Mouse (Mus musculus): ENCODE data around the gene Tead1. TPM values are rescaled to one million over a fixed set of nuclear protein-coding genes. Genes with fewer than 3 reads are reported as not detected.

The Tead1 gene
- polyA plus RNA-seq, 1 experiment from 2014 or later: 32.6 TPM

GRCm38 (mm10) chr7:112688425-112689001, 9.4 kb downstream of the Tead1 start:
- Histone ChIP-seq H3K4me2 (replicated peaks) (no peak overlapping the region), H3K9ac (no peak overlapping the region), H3K9me3 (replicated peaks) (no peaks in the 10 kb centered on the region), H3K36me3 (no peaks in the 10 kb centered on the region), H3K27me3 (no peaks in the 10 kb centered on the region), H3K27ac (replicated peaks) (no peak overlapping the region), H3K4me1 (peaks cover 82% of the 10 kb centered on the region), H3K4me3 (replicated peaks) (no peak overlapping the region)
- 47% methylated on average over 9 of the region's 9 CpGs for WGBS
- ATAC-seq (ENCODE audit: insufficient number of reproducible peaks, low FRiP score, low TSS enrichment, low read depth): no peak

GRCm38 (mm10) chr7:112690836-112691781, 12.0 kb downstream of the Tead1 start:
- Histone ChIP-seq H3K36me3 (no peaks in the 10 kb centered on the region), H3K9me3 (replicated peaks) (no peaks in the 10 kb centered on the region), H3K4me3 (replicated peaks) (no peak overlapping the region), H3K4me2 (replicated peaks) (no peak overlapping the region), H3K9ac (no peak overlapping the region), H3K27me3 (no peaks in the 10 kb centered on the region), H3K27ac (replicated peaks) (no peak overlapping the region), H3K4me1 (peaks cover 78% of the 10 kb centered on the region)
- ATAC-seq (ENCODE audit: insufficient number of reproducible peaks, low FRiP score, low TSS enrichment, low read depth): no peak
- WGBS: 33% methylated on average over 7 of the region's 7 CpGs

- Histone ChIP-seq H3K27me3 (no peaks in the 10 kb centered on the region), H3K9ac (no peak overlapping the region), H3K4me2 (replicated peaks) (no peak overlapping the region), H3K4me1 (peaks cover 83% of the 10 kb centered on the region), H3K27ac (replicated peaks) (no peak overlapping the region), H3K9me3 (replicated peaks) (no peaks in the 10 kb centered on the region), H3K36me3 (no peaks in the 10 kb centered on the region), H3K4me3 (replicated peaks) (no peak overlapping the region)
- WGBS: 81% methylated on average over 10 of the region's 10 CpGs
- no peak for ATAC-seq (ENCODE audit: insufficient number of reproducible peaks, low FRiP score, low TSS enrichment, low read depth)
These were observed 14.4 kb downstream of the Tead1 start for GRCm38 (mm10) chr7:112693566-112693965.

DNA sequence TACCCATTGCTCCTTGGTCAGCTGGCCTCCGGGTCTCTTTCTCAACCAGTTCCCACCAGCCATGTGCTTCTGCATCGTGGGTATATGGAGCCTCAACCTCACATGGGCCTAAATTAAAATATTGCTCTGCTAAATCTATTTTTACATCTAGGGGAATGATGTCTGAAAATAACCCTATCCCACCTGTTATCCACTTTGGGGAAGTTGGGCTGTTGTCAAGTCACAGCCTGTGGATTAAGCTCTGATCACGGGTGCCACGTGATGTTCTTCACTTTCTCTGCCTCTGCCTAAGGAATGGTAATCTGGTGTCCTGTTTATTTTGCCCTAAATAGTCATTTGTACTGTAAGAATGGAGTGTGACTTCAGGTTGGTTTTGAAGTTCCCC, 17.7 kb downstream of the Tead1 start:
- Histone ChIP-seq H3K27ac (replicated peaks) (peak overlapping the region; percentile 92), H3K4me2 (replicated peaks) (peak overlapping the region; percentile 32; the same call in 1 of the 2 replicates), H3K4me3 (replicated peaks) (no peak overlapping the region), H3K4me1 (peaks cover 72% of the 10 kb centered on the region), H3K9me3 (replicated peaks) (no peaks in the 10 kb centered on the region), H3K27me3 (no peaks in the 10 kb centered on the region), H3K9ac (no peak overlapping the region; the same call in 1 of the 2 replicates), H3K36me3 (no peaks in the 10 kb centered on the region)
- no peak for ATAC-seq (ENCODE audit: insufficient number of reproducible peaks, low FRiP score, low TSS enrichment, low read depth)
- 26% methylated on average over 4 of the region's 4 CpGs for WGBS

GRCm38 (mm10) chr7:112697162-112697841, 18.2 kb downstream of the Tead1 start:
- Histone ChIP-seq H3K36me3 (no peaks in the 10 kb centered on the region), H3K9ac (peak overlapping the region; percentile 2), H3K4me2 (replicated peaks) (peak overlapping the region; percentile 32), H3K4me3 (replicated peaks) (no peak overlapping the region), H3K4me1 (peaks cover 72% of the 10 kb centered on the region), H3K9me3 (replicated peaks) (no peaks in the 10 kb centered on the region), H3K27me3 (no peaks in the 10 kb centered on the region), H3K27ac (replicated peaks) (peak overlapping the region; percentile 92)
- WGBS: 4% methylated on average over 10 of the region's 10 CpGs
- ATAC-seq (ENCODE audit: insufficient number of reproducible peaks, low FRiP score, low TSS enrichment, low read depth): peak; percentile 40; the same call in 1 of the 2 replicates

GRCm38 (mm10) chr7:112700082-112700481, 21.0 kb downstream of the Tead1 start:
- Histone ChIP-seq H3K9me3 (replicated peaks) (no peaks in the 10 kb centered on the region), H3K9ac (no peak overlapping the region), H3K36me3 (no peaks in the 10 kb centered on the region), H3K27ac (replicated peaks) (no peak overlapping the region), H3K4me3 (replicated peaks) (no peak overlapping the region), H3K4me2 (replicated peaks) (no peak overlapping the region), H3K27me3 (no peaks in the 10 kb centered on the region), H3K4me1 (peaks cover 51% of the 10 kb centered on the region)
- ATAC-seq (ENCODE audit: insufficient number of reproducible peaks, low FRiP score, low TSS enrichment, low read depth): no peak
- WGBS: 22% methylated on average over 5 of the region's 5 CpGs

DNA sequence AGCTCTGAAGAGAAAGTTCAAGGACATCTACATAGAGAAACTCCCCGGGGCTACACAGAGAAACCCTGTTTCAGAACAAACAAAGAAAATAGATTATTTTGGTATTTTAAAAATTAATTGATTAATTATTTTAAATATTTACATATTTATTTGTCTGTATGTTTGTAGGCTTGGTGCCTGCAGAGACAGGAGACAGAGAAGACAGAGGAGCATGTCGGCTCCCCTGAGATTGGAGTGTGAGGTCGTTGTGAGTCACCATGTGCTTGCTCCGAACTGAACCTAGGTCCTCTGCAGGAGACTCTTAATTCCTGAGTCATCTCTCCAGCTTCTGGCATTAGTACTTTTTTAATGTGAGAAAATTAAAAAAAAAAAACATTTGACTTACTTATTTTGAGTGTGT, 24.2 kb downstream of the Tead1 start:
- no peaks in the 10 kb centered on the region for H3K36me3 ChIP-seq

DNA sequence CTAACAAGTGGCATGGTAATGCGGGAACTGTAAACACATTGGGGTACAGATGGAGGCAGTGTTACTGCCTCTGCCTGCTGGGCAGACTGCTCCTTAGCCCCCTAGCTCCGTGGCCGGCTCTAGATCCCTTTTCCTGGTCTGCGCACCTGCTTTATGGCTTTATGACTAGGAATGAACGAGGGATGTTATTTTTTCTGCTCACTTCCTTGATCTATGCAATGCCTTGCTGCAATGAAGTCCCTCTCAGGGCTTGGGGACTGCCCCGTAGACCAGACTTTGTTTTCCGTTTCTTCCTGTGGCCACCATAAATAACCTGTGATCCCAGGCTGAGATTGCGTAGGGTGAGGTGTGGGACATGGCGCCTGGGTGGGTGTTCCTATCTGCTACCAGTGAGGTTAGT, 26.8 kb downstream of the Tead1 start:
- ATAC-seq (ENCODE audit: insufficient number of reproducible peaks, low FRiP score, low TSS enrichment, low read depth): no peak
- H3K4me1 ChIP-seq: peaks cover 31% of the 10 kb centered on the region
- WGBS: 74% methylated on average over 9 of the region's 9 CpGs

More for the DNA sequence above, 24.2 kb downstream of the Tead1 start:
- Histone ChIP-seq H3K9me3 (replicated peaks) (no peaks in the 10 kb centered on the region), H3K27ac (replicated peaks) (no peak overlapping the region), H3K27me3 (no peaks in the 10 kb centered on the region), H3K4me1 (peaks cover 27% of the 10 kb centered on the region), H3K9ac (no peak overlapping the region), H3K4me2 (replicated peaks) (no peak overlapping the region), H3K4me3 (replicated peaks) (no peak overlapping the region)
- WGBS: 75% methylated on average over 4 of the region's 4 CpGs
- ATAC-seq (ENCODE audit: insufficient number of reproducible peaks, low FRiP score, low TSS enrichment, low read depth): no peak

DNA sequence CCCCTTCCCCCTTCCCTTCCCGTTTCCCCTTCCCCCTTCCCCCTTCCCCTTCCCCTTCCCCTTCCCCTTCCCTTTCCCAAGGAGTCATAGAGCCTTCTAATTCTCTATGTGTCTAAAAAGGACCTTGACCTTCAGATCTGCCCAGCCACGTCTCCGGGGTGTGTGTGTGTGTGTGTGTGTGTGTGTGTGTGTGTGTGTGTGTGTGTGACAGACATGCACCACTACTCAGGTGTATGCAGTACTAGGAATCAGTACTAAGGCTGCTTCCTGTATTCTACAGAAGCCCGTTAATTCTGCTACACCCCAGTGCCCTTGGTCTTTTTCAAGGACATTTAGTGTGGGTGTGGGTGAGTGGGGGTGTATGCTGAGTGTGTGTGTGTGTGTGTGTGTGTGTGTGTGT, 27.6 kb downstream of the Tead1 start:
- no peak overlapping the region for H3K4me2 ChIP-seq (replicated peaks)
- no peaks in the 10 kb centered on the region for H3K9me3 ChIP-seq (replicated peaks)
- no peak overlapping the region for H3K27ac ChIP-seq (replicated peaks)
- H3K36me3 ChIP-seq: no peaks in the 10 kb centered on the region
- H3K9ac ChIP-seq: no peak overlapping the region
- H3K4me1 ChIP-seq: peaks cover 37% of the 10 kb centered on the region
- no peaks in the 10 kb centered on the region for H3K27me3 ChIP-seq
- H3K4me3 ChIP-seq (replicated peaks): no peak overlapping the region
- ATAC-seq (ENCODE audit: insufficient number of reproducible peaks, low FRiP score, low TSS enrichment, low read depth): no peak
- WGBS: 84% methylated on average over 3 of the region's 4 CpGs

More for the DNA sequence above, 26.8 kb downstream of the Tead1 start:
- Histone ChIP-seq H3K36me3 (no peaks in the 10 kb centered on the region), H3K27ac (replicated peaks) (no peak overlapping the region), H3K4me3 (replicated peaks) (no peak overlapping the region), H3K4me2 (replicated peaks) (no peak overlapping the region), H3K9ac (no peak overlapping the region), H3K9me3 (replicated peaks) (no peaks in the 10 kb centered on the region), H3K27me3 (no peaks in the 10 kb centered on the region)

- 70% methylated on average over 7 of the region's 7 CpGs for WGBS
- H3K4me1 ChIP-seq: peaks cover 61% of the 10 kb centered on the region
- peak; percentile 54; the same call in 1 of the 2 replicates for ATAC-seq (ENCODE audit: insufficient number of reproducible peaks, low FRiP score, low TSS enrichment, low read depth)
These were observed 31.4 kb downstream of the Tead1 start for GRCm38 (mm10) chr7:112710409-112711107.

GRCm38 (mm10) chr7:112711977-112712376, 32.9 kb downstream of the Tead1 start:
- no peaks in the 10 kb centered on the region for H3K9me3 ChIP-seq (replicated peaks)
- H3K4me2 ChIP-seq (replicated peaks): no peak overlapping the region
- H3K4me1 ChIP-seq: peaks cover 67% of the 10 kb centered on the region
- 74% methylated on average over 5 of the region's 5 CpGs for WGBS
- ATAC-seq (ENCODE audit: insufficient number of reproducible peaks, low FRiP score, low TSS enrichment, low read depth): no peak
- no peak overlapping the region for H3K27ac ChIP-seq (replicated peaks)
- no peaks in the 10 kb centered on the region for H3K36me3 ChIP-seq
- no peaks in the 10 kb centered on the region for H3K27me3 ChIP-seq
- no peak overlapping the region for H3K4me3 ChIP-seq (replicated peaks)
- H3K9ac ChIP-seq: no peak overlapping the region

More at GRCm38 (mm10) chr7:112710409-112711107, 31.4 kb downstream of the Tead1 start:
- H3K36me3 ChIP-seq: no peaks in the 10 kb centered on the region
- no peak overlapping the region for H3K4me3 ChIP-seq (replicated peaks)
- H3K27ac ChIP-seq (replicated peaks): no peak overlapping the region
- no peaks in the 10 kb centered on the region for H3K27me3 ChIP-seq
- H3K9ac ChIP-seq: no peak overlapping the region
- no peak overlapping the region for H3K4me2 ChIP-seq (replicated peaks)
- no peaks in the 10 kb centered on the region for H3K9me3 ChIP-seq (replicated peaks)
